Comparison of ENCODE assay signal across 11 mouse cellular contexts in the genomic region with DNA sequence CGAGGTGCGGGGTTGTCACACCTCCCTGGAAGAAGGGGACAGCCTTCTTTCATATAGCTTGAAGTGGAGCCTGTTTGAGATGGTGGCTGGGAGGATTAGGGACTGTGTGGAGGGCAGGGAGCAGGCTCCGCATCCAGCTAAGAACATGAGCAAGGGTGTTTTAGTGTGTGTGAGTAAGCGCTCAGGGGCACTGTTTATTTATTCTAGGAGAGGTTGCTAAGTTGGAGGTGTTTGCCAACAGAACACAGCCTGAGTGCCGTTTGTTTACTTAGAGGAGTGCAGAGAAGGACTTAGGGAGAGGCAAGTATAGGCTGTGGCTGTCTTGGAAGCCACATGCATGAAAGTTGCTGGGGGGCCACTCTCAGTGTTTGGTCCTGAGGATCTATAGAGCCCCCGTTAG.
DNase-seq lines count a peak whose midpoint lies in the region; ATAC-seq and TF ChIP-seq lines count a peak whose summit lies in the region.
"Had no signal": no experiment of that assay in that cellular context is flagged by ENCODE, and none has a peak within 500 bp of the region (broad histone marks: within the 10 kb centered on the region; RNA-seq: fewer than 3 reads in every experiment).

No protein-coding gene starts in this region.

- ATAC-seq in frontal cortex, adult (ENCODE audit: low TSS enrichment): peak; percentile 6; the same call in 1 of the 2 replicates
- ATAC-seq in midbrain, embryonic 15.5 days (replicated peaks): 0 out of 2 replicates have a peak, but pooled peaks have one; percentile 9
- no peak for ATAC-seq in midbrain, embryonic 11.5 days (ENCODE audit: low FRiP score)
- ATAC-seq in granulocyte monocyte progenitor cell, adult 5-6 weeks (replicated peaks; ENCODE audit: poor library complexity, severe bottlenecking): no peak

- no peak for TF ChIP-seq CTCF in lung, adult 2 months (IDR thresholded peaks at IDR 0.05; ENCODE audit: insufficient read depth, low read length)

- no peak overlapping the region for H3K4me2 ChIP-seq in midbrain, embryonic 15.5 days
- H3K4me2 ChIP-seq in midbrain, embryonic 11.5 days: no peak overlapping the region
- H3K4me2 ChIP-seq: neural tube, embryonic 12.5 days had no signal

- no peaks in the 10 kb centered on the region for H3K9me3 ChIP-seq in midbrain, embryonic 15.5 days
- H3K9me3 ChIP-seq in midbrain, embryonic 11.5 days (ENCODE audit: control insufficient read depth, low read length): no peaks in the 10 kb centered on the region
- H3K9me3 ChIP-seq: neural tube, embryonic 12.5 days had no signal

- no peak for TF ChIP-seq POLR2A in lung, adult 2 months (IDR thresholded peaks at IDR 0.05; ENCODE audit: borderline replicate concordance, extremely low read depth, low read depth, low read length)

- DNase-seq in frontal cortex, postnatal 14 days (ENCODE audit: low spot score in 2 of 2): no peak
- no peak for DNase-seq in midbrain, embryonic 11.5 days (ENCODE audit: low spot score, missing footprints)
- peak; percentile 25 for DNase-seq in lung, adult 2 months
- DNase-seq in layer of hippocampus, adult 9-11 months: no peak
- DNase-seq in urinary bladder, postnatal 10 days (ENCODE audit: low spot score): no peak
- DNase-seq: spleen, adult 18-20 months had no signal

- 62% methylated on average over 6 of the region's 6 CpGs for whole genome bisulfite sequencing in midbrain, embryonic 15.5 days
- 60% methylated on average over 6 of the region's 6 CpGs for WGBS in midbrain, embryonic 11.5 days
- 23% methylated on average over 6 of the region's 6 CpGs for WGBS in lung, adult 2 months

- H3K36me3 ChIP-seq in midbrain, embryonic 15.5 days (replicated peaks): no peaks in the 10 kb centered on the region
- H3K36me3 ChIP-seq in midbrain, embryonic 11.5 days (ENCODE audit: control insufficient read depth, insufficient read depth, low read length): no peaks in the 10 kb centered on the region
- H3K36me3 ChIP-seq: neural tube, embryonic 12.5 days had no signal

- 0 out of 2 replicates have a peak, but pooled peaks cover 3% of the 10 kb centered on the region for H3K27me3 ChIP-seq in midbrain, embryonic 15.5 days (replicated peaks)
- H3K27me3 ChIP-seq in midbrain, embryonic 11.5 days (ENCODE audit: control insufficient read depth, insufficient read depth, low read length): no peaks in the 10 kb centered on the region
- H3K27me3 ChIP-seq: neural tube, embryonic 12.5 days had no signal

- no peak overlapping the region for H3K4me3 ChIP-seq in midbrain, embryonic 15.5 days
- H3K4me3 ChIP-seq in midbrain, embryonic 11.5 days (ENCODE audit: low read depth, low read length): no peak overlapping the region
- H3K4me3 ChIP-seq in lung, adult 2 months (replicated peaks; ENCODE audit: extremely low read depth, low read depth, low read length): no peak overlapping the region
- H3K4me3 ChIP-seq: neural tube, embryonic 12.5 days had no signal

- H3K4me1 ChIP-seq in midbrain, embryonic 15.5 days: peaks cover 29% of the 10 kb centered on the region
- H3K4me1 ChIP-seq in midbrain, embryonic 11.5 days (ENCODE audit: control insufficient read depth, insufficient read depth, low read length): peaks cover 10% of the 10 kb centered on the region
- no peaks in the 10 kb centered on the region; the same call in 1 of the 2 replicates for H3K4me1 ChIP-seq in lung, adult 2 months (ENCODE audit: control insufficient read depth, insufficient read depth, low read length)

- H3K27ac ChIP-seq in midbrain, embryonic 15.5 days: no peak overlapping the region
- no peak overlapping the region for H3K27ac ChIP-seq in midbrain, embryonic 11.5 days (ENCODE audit: low read depth, low read length)
- H3K27ac ChIP-seq: macrophage; neural tube, embryonic 12.5 days had no signal

- H3K9ac ChIP-seq in midbrain, embryonic 15.5 days: no peak overlapping the region
- H3K9ac ChIP-seq in midbrain, embryonic 11.5 days (ENCODE audit: low read length): no peak overlapping the region
- H3K9ac ChIP-seq: neural tube, embryonic 12.5 days had no signal

Comparison
In these comparisons a context has a peak if more than half of its experiments do, and no peak if none do; other contexts are left out.
1. ATAC-seq: peak in frontal cortex, adult (single experiment) and midbrain, embryonic 15.5 days (single experiment); none in midbrain, embryonic 11.5 days (single experiment) and granulocyte monocyte progenitor cell, adult 5-6 weeks (single experiment).